Mouse (Mus musculus) stomach, embryonic 14.5 days (tissue): ENCODE measurements at regions not wholly inside any gene's neighbourhood (a gene's known extent, or its start where the extent isn't known, plus 50 kb on each side); places are given as distances from the start of the nearest gene placed in this dataset.

ENCODE experiments used
- ATAC-seq: fragments of 200-750 bp; cut with Nextera tagmentation; 2 replicates; pipeline ENCODE4 v1.8.0; 2017; ENCODE audit warnings: low read depth, moderate TSS enrichment; ENCODE audit not compliant: insufficient number of reproducible peaks, insufficient read depth, low FRiP score
- H3K27ac ChIP-seq: fragments of 300-500 bp; sonication (generic); 2 replicates; pipeline ENCODE4 v1.5.1; 2014; ENCODE audit warnings: mild to moderate bottlenecking, low read length, moderate library complexity, mixed read lengths
- H3K27me3 ChIP-seq: fragments of 300-500 bp; sonication (generic); 2 replicates; pipeline ENCODE4 v1.6.1; 2014; ENCODE audit warnings: low read length, control low read depth, mixed read lengths; ENCODE audit not compliant: control insufficient read depth, insufficient read depth
- H3K36me3 ChIP-seq: fragments of 300-500 bp; sonication (generic); 2 replicates; pipeline ENCODE4 v1.6.1; 2014; ENCODE audit warnings: mild to moderate bottlenecking, control low read depth, low read length, moderate library complexity, mixed read lengths; ENCODE audit not compliant: control insufficient read depth, insufficient read depth
- H3K4me1 ChIP-seq: fragments of 300-500 bp; sonication (generic); 2 replicates; pipeline ENCODE4 v1.6.1; 2014; ENCODE audit warnings: low read length, control low read depth, mixed read lengths; ENCODE audit not compliant: control insufficient read depth, insufficient read depth
- H3K4me2 ChIP-seq: fragments of 300-500 bp; sonication (generic); replicated peaks from 2 replicates; pipeline ENCODE4 v1.6.1; 2014; ENCODE audit warnings: low read depth, low read length, control low read depth
- H3K4me3 ChIP-seq: fragments of 300-500 bp; sonication (generic); 2 replicates; pipeline ENCODE4 v1.5.1; 2014; ENCODE audit warnings: low read depth, low read length, control low read depth
- H3K9ac ChIP-seq: fragments of 300-500 bp; sonication (generic); replicated peaks from 2 replicates; pipeline ENCODE4 v1.6.1; 2014; ENCODE audit warnings: low read depth, mild to moderate bottlenecking, control low read depth, low read length, moderate library complexity, mixed read lengths
- H3K9me3 ChIP-seq: fragments of 300-500 bp; sonication (generic); 2 replicates; pipeline ENCODE4 v1.6.1; 2016; ENCODE audit warnings: low read depth, low read length, control low read depth; ENCODE audit not compliant: control insufficient read depth
- WGBS: fragments of 180-500 bp; shearing (Covaris S2); extraction: QIAGEN DNeasy Blood & Tissue Kit; methylation state at CpG from one replicate; pipeline ENCODE4 v1.1.7; 2014; 5-methylcytosine and 5-hydroxymethylcytosine counted together

DNA sequence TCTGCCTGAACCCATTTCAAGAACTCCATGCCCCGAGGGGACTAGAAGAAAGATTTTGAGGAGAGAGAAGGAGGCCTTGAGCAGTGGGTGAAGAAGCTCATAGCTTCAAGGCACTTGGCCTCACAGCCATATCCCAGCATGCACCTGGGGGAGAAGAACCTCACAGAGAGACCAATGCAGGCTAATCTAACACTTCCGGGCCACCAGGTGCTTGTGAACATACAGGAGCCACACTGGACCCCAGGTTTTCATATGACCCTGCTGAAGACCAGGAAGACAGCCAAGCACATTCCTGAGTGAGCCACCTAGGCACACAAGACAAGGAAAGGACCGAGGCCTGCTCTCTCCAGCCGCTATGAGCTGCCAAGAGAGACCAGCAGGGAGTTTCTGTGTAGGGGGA lies 61.6 kb downstream of the Sik1 start:
- Histone ChIP-seq H3K27me3 (no peaks in the 10 kb centered on the region), H3K4me1 (peaks cover 26% of the 10 kb centered on the region), H3K4me2 (no peak overlapping the region), H3K27ac (peak overlapping the region; percentile 6; the same call in 1 of the 2 replicates), H3K9me3 (no peaks in the 10 kb centered on the region), H3K36me3 (no peaks in the 10 kb centered on the region), H3K9ac (no peak overlapping the region), H3K4me3 (no peak overlapping the region)
- WGBS, result 71% methylated on average over 4 of the region's 4 CpGs
- ATAC-seq, result no peak
